Mouse (Mus musculus) limb, embryonic 10.5 days (tissue): Measurements from ENCODE around the gene D330020A13Rik. TPM values are rescaled to one million over a fixed set of nuclear protein-coding genes. Genes with fewer than 3 reads are reported as not detected.
A peak's percentile ranks its signal among the peaks of the same experiment; 100 is the strongest.

Source experiments
- DNase-seq: peaks from one replicate; pipeline ENCODE4 v3.0.0-alpha.2; 2017; ENCODE audit warnings: low spot score
- H3K27ac ChIP-seq: fragments of 300-500 bp; sonication (generic); 2 replicates; pipeline ENCODE4 v1.5.1; 2016; ENCODE audit warnings: mild to moderate bottlenecking
- H3K27me3 ChIP-seq: fragments of 300-500 bp; sonication (generic); 2 replicates; pipeline ENCODE4 v1.6.1; 2016; ENCODE audit warnings: low read depth, mild to moderate bottlenecking; ENCODE audit not compliant: poor library complexity, severe bottlenecking
- H3K36me3 ChIP-seq: fragments of 300-500 bp; sonication (generic); 2 replicates; pipeline ENCODE4 v1.6.1; 2016; ENCODE audit warnings: mild to moderate bottlenecking, moderate library complexity
- H3K4me1 ChIP-seq: fragments of 300-500 bp; sonication (generic); 2 replicates; pipeline ENCODE4 v1.6.1; 2016
- H3K4me3 ChIP-seq: fragments of 300-500 bp; sonication (generic); 2 replicates; pipeline ENCODE4 v1.5.1; 2016; ENCODE audit warnings: mild to moderate bottlenecking, moderate library complexity
- H3K9me3 ChIP-seq: fragments of 300-500 bp; sonication (generic); replicated peaks from 2 replicates; pipeline ENCODE4 v1.6.1; 2016; ENCODE audit warnings: mild to moderate bottlenecking
- WGBS: fragments of 180-500 bp; shearing (Covaris S2); methylation state at CpG from one replicate; pipeline ENCODE4 v1.1.7; 2016; 5-methylcytosine and 5-hydroxymethylcytosine counted together
- polyA plus RNA-seq: library from polyadenylated mRNA; unstranded; fragments of >200 nt; fragmentation: Nextera tagmentation; extraction: Ambion mirVana; gene quantifications from 2 replicates; pipeline ENCODE4 v1.2.1, GENCODE M21; 2016

Gene D330020A13Rik
- polyA plus RNA-seq, 1 experiment from 2014 or later = not detected

DNA sequence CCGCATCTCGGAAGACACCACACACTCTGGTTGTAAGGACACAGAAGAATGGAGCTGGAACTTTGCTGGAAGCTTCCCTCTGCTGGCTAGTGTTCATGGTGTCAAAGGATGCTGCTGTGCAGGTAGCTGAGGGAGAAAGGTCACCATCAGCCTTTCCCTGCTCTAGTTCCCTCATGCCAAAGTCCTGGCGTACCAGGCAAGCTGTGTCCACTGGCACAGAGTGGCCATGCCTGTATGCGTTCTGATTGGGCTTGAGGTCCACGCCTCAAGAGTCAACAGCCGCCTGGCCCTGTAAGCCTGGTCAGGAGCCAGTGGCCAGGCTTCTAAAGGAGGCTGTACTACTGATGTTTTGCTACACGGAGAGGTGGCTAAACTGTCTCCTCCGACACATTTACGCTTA is 15.2 kb downstream of the D330020A13Rik start:
- no peak for DNase-seq
- H3K27ac ChIP-seq = no peak overlapping the region

GRCm38 (mm10) chr6:120309787-120310186 is 15.6 kb downstream of the D330020A13Rik start:
- DNase-seq = no peak
- no peaks in the 10 kb centered on the region for H3K27me3 ChIP-seq
- 52% methylated on average over 3 of the region's 3 CpGs for WGBS
- H3K9me3 ChIP-seq = no peaks in the 10 kb centered on the region
- no peaks in the 10 kb centered on the region for H3K4me1 ChIP-seq
- no peak overlapping the region for H3K27ac ChIP-seq
- no peaks in the 10 kb centered on the region for H3K36me3 ChIP-seq
- no peak overlapping the region for H3K4me3 ChIP-seq

More for the DNA sequence above, 15.2 kb downstream of the D330020A13Rik start:
- no peaks in the 10 kb centered on the region for H3K4me1 ChIP-seq
- WGBS = 74% methylated on average over 9 of the region's 9 CpGs
- H3K36me3 ChIP-seq = no peaks in the 10 kb centered on the region
- no peaks in the 10 kb centered on the region for H3K27me3 ChIP-seq
- no peak overlapping the region for H3K4me3 ChIP-seq
- no peaks in the 10 kb centered on the region for H3K9me3 ChIP-seq

DNA sequence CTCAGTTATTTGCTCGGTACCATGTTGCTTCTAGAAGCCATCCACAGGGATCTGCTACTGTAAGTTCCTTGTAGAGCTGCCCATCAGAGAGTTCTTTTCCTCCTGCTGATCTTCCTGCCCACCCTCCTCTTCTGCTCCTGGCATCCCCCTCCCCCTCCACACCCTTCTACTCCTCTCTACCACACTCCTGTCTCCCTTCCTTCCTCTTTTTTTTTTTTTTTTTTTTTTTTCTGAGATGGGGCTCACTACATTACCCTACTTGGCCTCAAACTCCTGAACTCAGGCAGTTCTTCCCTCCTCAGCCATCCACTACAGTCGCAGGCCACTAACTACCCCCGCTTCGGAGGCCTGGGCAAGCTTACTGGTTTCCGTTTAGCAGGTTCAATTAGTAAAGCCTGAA is 18.3 kb downstream of the D330020A13Rik start:
- WGBS = 78% methylated on average over 5 of the region's 5 CpGs
- Histone ChIP-seq H3K27ac (no peak overlapping the region), H3K9me3 (no peaks in the 10 kb centered on the region), H3K4me3 (no peak overlapping the region), H3K4me1 (no peaks in the 10 kb centered on the region), H3K27me3 (no peaks in the 10 kb centered on the region), H3K36me3 (no peaks in the 10 kb centered on the region)
- no peak for DNase-seq

- H3K4me3 ChIP-seq = no peak overlapping the region
- no peaks in the 10 kb centered on the region for H3K9me3 ChIP-seq
- no peak for DNase-seq
- H3K4me1 ChIP-seq = no peaks in the 10 kb centered on the region
- H3K27me3 ChIP-seq = no peaks in the 10 kb centered on the region
- no peak overlapping the region for H3K27ac ChIP-seq
- peaks cover 2% of the 10 kb centered on the region; the same call in 1 of the 2 replicates for H3K36me3 ChIP-seq
- WGBS = 77% methylated on average over 11 of the region's 11 CpGs
Observed at GRCm38 (mm10) chr6:120318303-120318940, 24.3 kb downstream of the D330020A13Rik start.

DNA sequence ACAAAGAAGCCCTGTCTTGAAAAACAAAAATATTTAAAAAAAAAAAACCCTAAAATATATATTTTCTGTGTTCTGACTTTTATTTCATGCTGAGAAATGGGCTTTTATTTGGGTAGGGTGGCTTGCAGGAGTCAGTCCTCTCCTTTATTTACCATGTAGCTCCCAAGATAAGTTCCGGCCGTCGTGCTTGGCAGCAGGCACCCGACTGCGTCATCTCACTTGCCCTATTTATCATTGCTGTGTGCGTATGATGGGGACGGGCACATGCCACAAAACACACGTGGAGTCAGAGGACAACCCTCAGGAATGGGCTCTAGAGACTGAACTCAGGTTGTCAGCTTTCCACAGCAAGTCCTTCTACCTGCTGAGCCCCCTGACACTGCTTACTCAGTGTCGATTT is 25.0 kb downstream of the D330020A13Rik start:
- H3K4me1 ChIP-seq = no peaks in the 10 kb centered on the region
- 90% methylated on average over 9 of the region's 9 CpGs for WGBS
- H3K27ac ChIP-seq = no peak overlapping the region
- peaks cover 8% of the 10 kb centered on the region; the same call in 1 of the 2 replicates for H3K36me3 ChIP-seq
- no peak overlapping the region for H3K4me3 ChIP-seq
- no peak for DNase-seq
- H3K27me3 ChIP-seq = no peaks in the 10 kb centered on the region
- H3K9me3 ChIP-seq = no peaks in the 10 kb centered on the region

- DNase-seq = no peak
- Histone ChIP-seq H3K4me3 (no peak overlapping the region), H3K27ac (no peak overlapping the region), H3K9me3 (no peaks in the 10 kb centered on the region), H3K27me3 (no peaks in the 10 kb centered on the region), H3K36me3 (peaks cover 19% of the 10 kb centered on the region), H3K4me1 (no peaks in the 10 kb centered on the region)
- 65% methylated on average over 2 of the region's 2 CpGs for WGBS
Observed at GRCm38 (mm10) chr6:120320369-120320768, 26.2 kb downstream of the D330020A13Rik start.

- no peak overlapping the region for H3K27ac ChIP-seq
Observed at GRCm38 (mm10) chr6:120324295-120324927, 30.2 kb downstream of the D330020A13Rik start.

GRCm38 (mm10) chr6:120332351-120332750 is 38.2 kb downstream of the D330020A13Rik start:
- Histone ChIP-seq H3K27ac (no peak overlapping the region), H3K4me1 (no peaks in the 10 kb centered on the region), H3K4me3 (no peak overlapping the region), H3K9me3 (no peaks in the 10 kb centered on the region), H3K36me3 (peaks cover 92% of the 10 kb centered on the region), H3K27me3 (no peaks in the 10 kb centered on the region)
- WGBS = 85% methylated on average over 2 of the region's 2 CpGs
- DNase-seq = no peak

More at GRCm38 (mm10) chr6:120324295-120324927, 30.2 kb downstream of the D330020A13Rik start:
- Histone ChIP-seq H3K36me3 (peaks cover 41% of the 10 kb centered on the region), H3K4me3 (no peak overlapping the region), H3K4me1 (no peaks in the 10 kb centered on the region), H3K27me3 (no peaks in the 10 kb centered on the region), H3K9me3 (no peaks in the 10 kb centered on the region)
- peak; percentile 72 for DNase-seq
- whole genome bisulfite sequencing = 34% methylated on average over 6 of the region's 6 CpGs

DNA sequence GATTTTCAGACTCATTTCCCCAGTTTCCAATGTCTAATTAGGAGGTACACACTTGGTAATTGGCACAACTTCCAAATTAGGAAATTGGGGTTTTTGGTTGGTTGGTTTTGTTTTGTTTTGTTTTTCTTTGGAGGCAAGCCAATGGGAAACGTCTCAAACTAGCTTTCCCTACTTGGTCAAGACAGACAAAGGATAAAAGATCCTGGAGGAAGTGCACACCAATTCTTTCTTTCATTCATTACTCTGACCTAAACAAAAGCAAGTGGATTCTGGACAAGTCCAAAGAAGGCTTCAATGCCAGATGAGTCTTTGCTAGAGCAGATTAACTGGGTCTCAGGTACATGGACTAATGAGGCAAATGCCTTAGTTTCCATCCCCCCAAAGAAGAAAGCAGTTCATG is 49.8 kb downstream of the D330020A13Rik start:
- DNase-seq = no peak
- Histone ChIP-seq H3K9me3 (no peaks in the 10 kb centered on the region), H3K27ac (no peak overlapping the region), H3K4me1 (no peaks in the 10 kb centered on the region), H3K36me3 (peaks cover 99% of the 10 kb centered on the region), H3K27me3 (no peaks in the 10 kb centered on the region), H3K4me3 (no peak overlapping the region)
- 80% methylated on average over 1 of the region's 1 CpGs for WGBS

Other genes starting within 250 kb of the D330020A13Rik start
- 0.31 TPM in 1 of 2 replicates, not detected in the other for gene Ninj2, start 201.0 kb upstream of the D330020A13Rik start, polyA plus RNA-seq
- gene B4galnt3, start 195 bp downstream of the D330020A13Rik start, polyA plus RNA-seq = 0.11 and 0.21 TPM in 2 replicates
- 45.7 and 45.9 TPM in 2 replicates for gene Kdm5a, start 69.8 kb downstream of the D330020A13Rik start, polyA plus RNA-seq
- 25.6 and 29.4 TPM in 2 replicates for gene Ccdc77, start 70.0 kb downstream of the D330020A13Rik start, polyA plus RNA-seq
- gene Il17ra, start 168.9 kb downstream of the D330020A13Rik start, polyA plus RNA-seq = 2.8 and 3.0 TPM in 2 replicates
- gene Tmem121b, start 199.4 kb downstream of the D330020A13Rik start, polyA plus RNA-seq = 0.10 and 0.18 TPM in 2 replicates
- gene Hdhd5, start 237.0 kb downstream of the D330020A13Rik start, polyA plus RNA-seq = 24.4 and 26.3 TPM in 2 replicates